Mouse (Mus musculus) midbrain, embryonic 15.5 days (tissue): ENCODE measurements around the gene Clrn1. TPM values are rescaled to one million over a fixed set of nuclear protein-coding genes. Genes with fewer than 3 reads are reported as not detected.
"Not testable (repeated sequence)": the region's sequence is repeated elsewhere in the genome, so short reads cannot be mapped to it uniquely, and the experiment has no call there.

Experiments used
- ATAC-seq: fragments of 200-750 bp; cut with Nextera tagmentation; replicated peaks from 2 replicates; pipeline ENCODE4 v1.8.0; 2017; ENCODE audit warnings: moderate TSS enrichment
- H3K27ac ChIP-seq: fragments of 300-500 bp; sonication (generic); 2 replicates; pipeline ENCODE4 v1.5.1; 2015; ENCODE audit warnings: mild to moderate bottlenecking, inconsistent platforms
- H3K27me3 ChIP-seq: fragments of 300-500 bp; sonication (generic); replicated peaks from 2 replicates; pipeline ENCODE4 v1.6.1; 2015; ENCODE audit warnings: inconsistent platforms
- H3K36me3 ChIP-seq: fragments of 300-500 bp; sonication (generic); replicated peaks from 2 replicates; pipeline ENCODE4 v1.6.1; 2015; ENCODE audit warnings: inconsistent platforms
- H3K4me1 ChIP-seq: fragments of 300-500 bp; sonication (generic); 2 replicates; pipeline ENCODE4 v1.6.1; 2015; ENCODE audit warnings: inconsistent platforms
- H3K4me2 ChIP-seq: fragments of 300-500 bp; sonication (generic); 2 replicates; pipeline ENCODE4 v1.6.1; 2015; ENCODE audit warnings: inconsistent platforms, mild to moderate bottlenecking, moderate library complexity
- H3K4me3 ChIP-seq: fragments of 300-500 bp; sonication (generic); 2 replicates; pipeline ENCODE4 v1.5.1; 2015; ENCODE audit warnings: mild to moderate bottlenecking, inconsistent platforms
- H3K9ac ChIP-seq: fragments of 300-500 bp; sonication (generic); 2 replicates; pipeline ENCODE4 v1.6.1; 2015; ENCODE audit warnings: mild to moderate bottlenecking, inconsistent platforms
- H3K9me3 ChIP-seq: fragments of 300-500 bp; sonication (generic); 2 replicates; pipeline ENCODE4 v1.6.1; 2016; ENCODE audit warnings: inconsistent platforms
- WGBS: fragments of 180-500 bp; shearing (Covaris S2); methylation state at CpG from one replicate; pipeline ENCODE4 v1.1.7; 2015; ENCODE audit warnings: mixed read lengths; 5-methylcytosine and 5-hydroxymethylcytosine counted together
- polyA plus RNA-seq: library from polyadenylated mRNA; unstranded; fragments of >200 nt; fragmentation: Nextera tagmentation; extraction: Ambion mirVana; gene quantifications from 2 replicates; pipeline ENCODE4 v1.2.1, GENCODE M21; 2015

The Clrn1 gene
- polyA plus RNA-seq, 1 experiment from 2014 or later, result 0.34 TPM

- no peak overlapping the region for H3K27ac ChIP-seq
- H3K4me2 ChIP-seq, result no peak overlapping the region
- no peaks in the 10 kb centered on the region for H3K9me3 ChIP-seq
- no peaks in the 10 kb centered on the region for H3K27me3 ChIP-seq
- no peak for ATAC-seq
- peaks cover 6% of the 10 kb centered on the region; the same call in 1 of the 2 replicates for H3K4me1 ChIP-seq
- H3K4me3 ChIP-seq, result no peak overlapping the region
- no peaks in the 10 kb centered on the region for H3K36me3 ChIP-seq
- H3K9ac ChIP-seq, result no peak overlapping the region
These were observed 1.6 kb downstream of the Clrn1 start for GRCm38 (mm10) chr3:58883511-58883907.

GRCm38 (mm10) chr3:58882878-58883510 lies 2.1 kb downstream of the Clrn1 start:
- Histone ChIP-seq H3K4me2 (no peak overlapping the region), H3K36me3 (no peaks in the 10 kb centered on the region), H3K27me3 (no peaks in the 10 kb centered on the region), H3K9me3 (no peaks in the 10 kb centered on the region), H3K4me3 (no peak overlapping the region), H3K9ac (no peak overlapping the region), H3K27ac (no peak overlapping the region; the same call in 1 of the 2 replicates), H3K4me1 (peaks cover 6% of the 10 kb centered on the region; the same call in 1 of the 2 replicates)
- WGBS, result 21% methylated on average over 8 of the region's 8 CpGs
- peak; percentile 64 for ATAC-seq

- Histone ChIP-seq H3K4me3 (no peak overlapping the region), H3K36me3 (no peaks in the 10 kb centered on the region), H3K9me3 (no peaks in the 10 kb centered on the region), H3K27me3 (no peaks in the 10 kb centered on the region), H3K4me2 (no peak overlapping the region), H3K4me1 (peaks cover 6% of the 10 kb centered on the region; the same call in 1 of the 2 replicates), H3K9ac (no peak overlapping the region), H3K27ac (no peak overlapping the region)
- 65% methylated on average over 1 of the region's 1 CpGs for whole genome bisulfite sequencing
- ATAC-seq, result no peak
These were observed 4.1 kb downstream of the Clrn1 start for GRCm38 (mm10) chr3:58881016-58881415.

GRCm38 (mm10) chr3:58880181-58880580 lies 5.0 kb downstream of the Clrn1 start:
- no peak overlapping the region for H3K4me3 ChIP-seq
- H3K27ac ChIP-seq, result no peak overlapping the region
- H3K27me3 ChIP-seq, result no peaks in the 10 kb centered on the region
- no peak for ATAC-seq
- no peak overlapping the region for H3K4me2 ChIP-seq
- no peaks in the 10 kb centered on the region for H3K9me3 ChIP-seq
- no peak overlapping the region for H3K9ac ChIP-seq
- peaks cover 6% of the 10 kb centered on the region; the same call in 1 of the 2 replicates for H3K4me1 ChIP-seq
- H3K36me3 ChIP-seq, result no peaks in the 10 kb centered on the region
- 87% methylated on average over 2 of the region's 2 CpGs for WGBS

- H3K4me2 ChIP-seq, H3K9ac ChIP-seq, ATAC-seq, H3K9me3 ChIP-seq, H3K4me3 ChIP-seq, H3K36me3 ChIP-seq, H3K27ac ChIP-seq, H3K27me3 ChIP-seq, H3K4me1 ChIP-seq: not testable (repeated sequence)
- WGBS, result 88% methylated on average over 2 of the region's 2 CpGs
These were observed 13.3 kb downstream of the Clrn1 start for GRCm38 (mm10) chr3:58871882-58872281.

GRCm38 (mm10) chr3:58865690-58866089 lies 19.4 kb downstream of the Clrn1 start:
- Histone ChIP-seq H3K4me3 (no peak overlapping the region), H3K27me3 (no peaks in the 10 kb centered on the region), H3K9ac (no peak overlapping the region), H3K4me2 (no peak overlapping the region), H3K27ac (no peak overlapping the region), H3K4me1 (no peaks in the 10 kb centered on the region), H3K36me3 (no peaks in the 10 kb centered on the region), H3K9me3 (no peaks in the 10 kb centered on the region)
- 0 out of 2 replicates have a peak, but pooled peaks have one; percentile 54 for ATAC-seq
- 36% methylated on average over 7 of the region's 7 CpGs for WGBS

GRCm38 (mm10) chr3:58862976-58863375 lies 22.2 kb downstream of the Clrn1 start:
- Histone ChIP-seq H3K36me3 (no peaks in the 10 kb centered on the region), H3K27ac (no peak overlapping the region), H3K27me3 (no peaks in the 10 kb centered on the region), H3K4me2 (no peak overlapping the region), H3K9me3 (no peaks in the 10 kb centered on the region), H3K4me1 (no peaks in the 10 kb centered on the region), H3K9ac (no peak overlapping the region), H3K4me3 (no peak overlapping the region)
- no peak for ATAC-seq
- 65% methylated on average over 2 of the region's 2 CpGs for WGBS

- Histone ChIP-seq H3K27ac (no peak overlapping the region), H3K4me3 (no peak overlapping the region), H3K27me3 (no peaks in the 10 kb centered on the region), H3K4me1 (no peaks in the 10 kb centered on the region), H3K4me2 (no peak overlapping the region), H3K36me3 (no peaks in the 10 kb centered on the region), H3K9ac (no peak overlapping the region), H3K9me3 (no peaks in the 10 kb centered on the region)
- WGBS, result 76% methylated on average over 1 of the region's 1 CpGs
- ATAC-seq, result no peak; the same call in 1 of the 2 replicates
These were observed 41.7 kb downstream of the Clrn1 start for GRCm38 (mm10) chr3:58843415-58843814.

GRCm38 (mm10) chr3:58833442-58834160 lies 51.5 kb downstream of the Clrn1 start:
- no peak overlapping the region for H3K4me3 ChIP-seq
- H3K36me3 ChIP-seq, result no peaks in the 10 kb centered on the region
- 88% methylated on average over 5 of the region's 5 CpGs for WGBS
- ATAC-seq, result no peak
- peaks cover 4% of the 10 kb centered on the region for H3K27me3 ChIP-seq
- no peak overlapping the region for H3K27ac ChIP-seq
- no peak overlapping the region for H3K9ac ChIP-seq
- H3K4me1 ChIP-seq, result no peaks in the 10 kb centered on the region
- H3K9me3 ChIP-seq, result no peaks in the 10 kb centered on the region
- no peak overlapping the region for H3K4me2 ChIP-seq

- Histone ChIP-seq H3K4me2 (no peak overlapping the region), H3K27ac (no peak overlapping the region), H3K9ac (no peak overlapping the region), H3K36me3 (no peaks in the 10 kb centered on the region), H3K4me1 (no peaks in the 10 kb centered on the region), H3K27me3 (peaks cover 9% of the 10 kb centered on the region), H3K4me3 (no peak overlapping the region), H3K9me3 (no peaks in the 10 kb centered on the region)
- WGBS, result 79% methylated on average over 2 of the region's 2 CpGs
- ATAC-seq, result no peak
These were observed 52.3 kb downstream of the Clrn1 start for GRCm38 (mm10) chr3:58832888-58833287.

GRCm38 (mm10) chr3:58831586-58831985 lies 53.6 kb downstream of the Clrn1 start:
- Histone ChIP-seq H3K4me3 (no peak overlapping the region), H3K9ac (no peak overlapping the region), H3K36me3 (no peaks in the 10 kb centered on the region), H3K27ac (no peak overlapping the region), H3K27me3 (peaks cover 11% of the 10 kb centered on the region), H3K4me1 (no peaks in the 10 kb centered on the region), H3K4me2 (no peak overlapping the region), H3K9me3 (no peaks in the 10 kb centered on the region)
- ATAC-seq, result no peak
- WGBS, result 93% methylated on average over 5 of the region's 5 CpGs

- Histone ChIP-seq H3K36me3 (no peaks in the 10 kb centered on the region), H3K4me1 (no peaks in the 10 kb centered on the region), H3K4me3 (no peak overlapping the region), H3K9me3 (no peaks in the 10 kb centered on the region), H3K27me3 (peaks cover 11% of the 10 kb centered on the region), H3K9ac (no peak overlapping the region), H3K27ac (no peak overlapping the region), H3K4me2 (no peak overlapping the region)
- 97% methylated on average over 1 of the region's 1 CpGs for WGBS
- no peak for ATAC-seq
These were observed 55.2 kb downstream of the Clrn1 start for GRCm38 (mm10) chr3:58829926-58830325.
